In the genomic region with DNA sequence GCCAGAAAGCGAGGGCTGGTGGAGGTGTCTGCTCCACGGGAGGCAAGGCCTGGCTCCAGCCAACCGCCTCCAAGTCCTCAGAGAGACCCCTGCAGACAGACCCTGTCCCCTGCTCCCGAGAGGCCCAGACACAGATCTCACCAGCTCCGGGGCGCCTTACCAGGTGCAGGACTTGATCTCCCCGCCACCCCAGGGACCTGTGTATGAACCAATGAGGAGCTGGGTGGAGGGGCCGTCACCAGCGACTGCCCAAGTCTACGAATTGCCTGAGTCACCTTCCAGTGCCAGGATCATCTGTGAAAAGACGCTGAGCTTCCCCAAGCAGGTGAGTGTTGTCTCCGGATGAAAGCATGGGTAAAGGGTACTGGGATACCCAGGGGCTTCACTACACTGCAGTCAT, we compare ENCODE assay signal across 42 mouse cellular contexts. TPM values are rescaled to one million over a fixed set of nuclear protein-coding genes. Genes with fewer than 3 reads are reported as not detected.
"Had no signal": no experiment of that assay in that cellular context is flagged by ENCODE, and none has a peak within 500 bp of the region (broad histone marks: within the 10 kb centered on the region; RNA-seq: fewer than 3 reads in every experiment).

No protein-coding gene starts in this region.

- H3K9me3 ChIP-seq: limb, embryonic 10.5 days; limb, embryonic 12.5 days; limb, embryonic 13.5 days; limb, embryonic 15.5 days; liver, embryonic 12.5 days; liver, embryonic 13.5 days; liver, embryonic 15.5 days; lung, embryonic 15.5 days; megakaryocyte, embryonic 14.5 days; midbrain, embryonic 10.5 days; midbrain, embryonic 12.5 days; midbrain, embryonic 15.5 days; neural tube, embryonic 12.5 days had no signal

- H3K4me3 ChIP-seq: left cerebral cortex, adult 2 months; limb, embryonic 10.5 days; limb, embryonic 12.5 days; limb, embryonic 13.5 days; limb, embryonic 15.5 days; liver, embryonic 12.5 days; liver, embryonic 13.5 days; liver, embryonic 15.5 days; lung, embryonic 15.5 days; midbrain, embryonic 10.5 days; midbrain, embryonic 12.5 days; midbrain, embryonic 15.5 days; myocyte; neural tube, embryonic 12.5 days had no signal

- H3K27me3 ChIP-seq: limb, embryonic 13.5 days; limb, embryonic 15.5 days; liver, embryonic 12.5 days; liver, embryonic 13.5 days; liver, embryonic 15.5 days; lung, embryonic 15.5 days; megakaryocyte, embryonic 14.5 days; midbrain, embryonic 12.5 days; midbrain, embryonic 15.5 days; neural tube, embryonic 12.5 days had no signal

- H3K36me3 ChIP-seq: limb, embryonic 10.5 days; limb, embryonic 12.5 days; limb, embryonic 13.5 days; limb, embryonic 15.5 days; liver, embryonic 12.5 days; liver, embryonic 13.5 days; liver, embryonic 15.5 days; lung, embryonic 15.5 days; midbrain, embryonic 10.5 days; midbrain, embryonic 12.5 days; midbrain, embryonic 15.5 days; neural tube, embryonic 12.5 days had no signal

- DNase-seq: left cerebral cortex, postnatal 4 days; liver; liver, embryonic 13.5 days; liver, postnatal 0 days; lung, adult 18-20 months; lung, adult 2 months; lung, embryonic 14.5 days; lung, postnatal 10 days; lung, postnatal 14 days; lung, postnatal 36 days; lung, postnatal 4 days; midbrain, embryonic 14.5 days had no signal

- H3K4me2 ChIP-seq: limb, embryonic 12.5 days; limb, embryonic 13.5 days; limb, embryonic 15.5 days; liver, embryonic 11.5 days; liver, embryonic 12.5 days; liver, embryonic 13.5 days; liver, embryonic 15.5 days; lung, embryonic 14.5 days; lung, embryonic 15.5 days; midbrain, embryonic 12.5 days; midbrain, embryonic 15.5 days; neural tube, embryonic 12.5 days had no signal

- H3K27ac ChIP-seq: left cerebral cortex, adult 2 months; limb, embryonic 10.5 days; limb, embryonic 12.5 days; limb, embryonic 13.5 days; limb, embryonic 15.5 days; liver, embryonic 12.5 days; liver, embryonic 13.5 days; liver, embryonic 14.5 days; liver, embryonic 15.5 days; lung, embryonic 15.5 days; macrophage; midbrain, embryonic 10.5 days; midbrain, embryonic 12.5 days; midbrain, embryonic 15.5 days; neural tube, embryonic 12.5 days had no signal

- H3K9ac ChIP-seq: limb, embryonic 12.5 days; limb, embryonic 13.5 days; limb, embryonic 15.5 days; liver, embryonic 12.5 days; liver, embryonic 13.5 days; liver, embryonic 14.5 days; liver, embryonic 15.5 days; liver, postnatal 0 days; lung, embryonic 14.5 days; lung, embryonic 15.5 days; midbrain, embryonic 12.5 days; midbrain, embryonic 15.5 days; neural tube, embryonic 12.5 days had no signal

- ATAC-seq: liver, embryonic 12.5 days; liver, postnatal 0 days; lung, postnatal 0 days; midbrain, embryonic 15.5 days; midbrain, embryonic 16.5 days had no signal

- H3K4me1 ChIP-seq: midbrain, embryonic 15.5 days had no signal

RNA-seq across cellular contexts. Expression of a gene that starts 22.6 kb away (rescaled TPM):
- total RNA-seq: liver, adult 2 months; megakaryocyte-erythroid progenitor cell, adult 5-6 weeks had no signal
- polyA plus RNA-seq: liver, adult 2 months had no signal

RNA-seq across cellular contexts. Expression of a gene that starts 42.2 kb away (rescaled TPM):
- total RNA-seq: left cerebral cortex, adult 2 months; left cerebral cortex, adult 8-10 months; left cerebral cortex, postnatal 10 days; left cerebral cortex, postnatal 14 days; left cerebral cortex, postnatal 25 days; left cerebral cortex, postnatal 36 days; left cerebral cortex, postnatal 4 days; liver, adult 2 months; megakaryocyte progenitor cell, adult 5-6 weeks; megakaryocyte, adult 5-6 weeks; megakaryocyte-erythroid progenitor cell, adult 5-6 weeks; midbrain, postnatal 0 days; monocyte, adult 5-6 weeks had no signal
- polyA plus RNA-seq: liver, adult 2 months; lung, adult 2 months; macrophage had no signal
